Comparison of ENCODE assay signal across 15 mouse cellular contexts in the genomic region with DNA sequence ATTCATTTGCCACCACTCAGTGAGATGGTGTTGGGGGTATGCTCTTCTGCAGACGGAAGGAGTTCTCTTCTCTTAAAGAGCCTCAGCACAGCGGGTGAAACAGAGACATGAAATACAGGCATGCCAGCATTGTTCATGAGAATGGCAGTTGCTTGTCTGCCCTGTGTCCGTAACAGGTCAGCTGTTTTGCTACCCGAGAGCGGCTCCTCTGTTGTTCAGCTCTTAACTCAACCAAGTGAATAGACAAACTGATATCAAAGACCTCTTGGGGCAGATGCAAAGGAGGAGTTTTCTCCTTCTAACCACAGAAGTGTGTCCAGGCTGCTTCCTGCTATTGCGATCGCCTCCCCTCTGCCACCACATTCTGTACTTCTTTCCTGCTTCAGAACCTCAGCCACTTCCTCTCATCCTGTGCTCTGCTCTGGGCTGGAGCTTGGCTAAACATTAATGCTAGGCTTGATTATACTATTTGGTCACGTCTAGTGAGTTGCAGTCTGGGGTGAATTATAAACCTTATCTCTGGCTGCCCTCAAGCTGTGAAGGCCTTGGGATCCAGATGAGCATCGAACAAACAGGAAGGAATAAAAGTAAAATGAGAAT.
A peak's percentile ranks its signal among the peaks of the same experiment; 100 is the strongest.
DNase-seq lines count a peak whose midpoint lies in the region; ATAC-seq and TF ChIP-seq lines count a peak whose summit lies in the region.
"Had no signal": no experiment of that assay in that cellular context is flagged by ENCODE, and none has a peak within 500 bp of the region (broad histone marks: within the 10 kb centered on the region; RNA-seq: fewer than 3 reads in every experiment).

No protein-coding gene starts in this region.

- TF ChIP-seq EP300 in liver, postnatal 0 days (IDR thresholded peaks at IDR 0.05; ENCODE audit: low read depth): no peak

- DNase-seq in liver, embryonic 13.5 days: no peak
- no peak for DNase-seq in liver, postnatal 0 days
- DNase-seq in kidney, postnatal 0 days (ENCODE audit: low spot score): peak; percentile 57
- no peak for DNase-seq in heart, adult 11 months
- DNase-seq in layer of hippocampus, adult 8-10 months (ENCODE audit: low spot score in 2 of 2): no peak
- DNase-seq: adrenal gland, postnatal 14 days; B cell, adult 2 months; cerebellum, postnatal 25 days; lung, postnatal 10 days; thymus, adult 18-20 months had no signal

- no peak overlapping the region for H3K4me3 ChIP-seq in liver, embryonic 13.5 days (replicated peaks)
- H3K4me3 ChIP-seq in liver, postnatal 0 days (ENCODE audit: low read depth, low read length): no peak overlapping the region
- no peak overlapping the region for H3K4me3 ChIP-seq in intestine, embryonic 15.5 days (replicated peaks)
- no peak overlapping the region for H3K4me3 ChIP-seq in kidney, postnatal 0 days (replicated peaks; ENCODE audit: low read depth, low read length)
- H3K4me3 ChIP-seq in small intestine, adult 2 months (ENCODE audit: low read depth, low read length): no peak overlapping the region
- H3K4me3 ChIP-seq: embryonic facial prominence, embryonic 13.5 days; midbrain, embryonic 15.5 days had no signal

- 0 out of 2 replicates have a peak, but pooled peaks cover 6% of the 10 kb centered on the region for H3K4me1 ChIP-seq in liver, embryonic 13.5 days (replicated peaks)
- 0 out of 2 replicates have a peak, but pooled peaks cover 7% of the 10 kb centered on the region for H3K4me1 ChIP-seq in liver, postnatal 0 days (ENCODE audit: insufficient read depth)
- H3K4me1 ChIP-seq in intestine, embryonic 15.5 days (replicated peaks): peaks cover 8% of the 10 kb centered on the region
- 0 out of 2 replicates have a peak, but pooled peaks cover 5% of the 10 kb centered on the region for H3K4me1 ChIP-seq in kidney, postnatal 0 days (replicated peaks; ENCODE audit: insufficient read depth, low read length)
- H3K4me1 ChIP-seq in small intestine, adult 2 months (ENCODE audit: control insufficient read depth, insufficient read depth, insufficient read length, low read length): peaks cover 5% of the 10 kb centered on the region; the same call in 1 of the 2 replicates
- H3K4me1 ChIP-seq: embryonic facial prominence, embryonic 13.5 days had no signal

- H3K36me3 ChIP-seq in liver, embryonic 13.5 days: no peaks in the 10 kb centered on the region
- H3K36me3 ChIP-seq in liver, postnatal 0 days (replicated peaks; ENCODE audit: insufficient read depth, low read length): no peaks in the 10 kb centered on the region
- no peaks in the 10 kb centered on the region for H3K36me3 ChIP-seq in intestine, embryonic 15.5 days
- H3K36me3 ChIP-seq in kidney, postnatal 0 days (ENCODE audit: insufficient read depth, low read length): no peaks in the 10 kb centered on the region
- H3K36me3 ChIP-seq in small intestine, adult 2 months (ENCODE audit: control insufficient read depth, insufficient read depth, low read length): no peaks in the 10 kb centered on the region
- H3K36me3 ChIP-seq: embryonic facial prominence, embryonic 13.5 days; midbrain, embryonic 15.5 days had no signal

- H3K9me3 ChIP-seq in liver, embryonic 13.5 days (replicated peaks): no peaks in the 10 kb centered on the region
- no peaks in the 10 kb centered on the region for H3K9me3 ChIP-seq in liver, postnatal 0 days (ENCODE audit: low read length)
- H3K9me3 ChIP-seq in intestine, embryonic 15.5 days: no peaks in the 10 kb centered on the region
- H3K9me3 ChIP-seq in kidney, postnatal 0 days (replicated peaks; ENCODE audit: low read length): no peaks in the 10 kb centered on the region
- H3K9me3 ChIP-seq: embryonic facial prominence, embryonic 13.5 days; midbrain, embryonic 15.5 days had no signal

- TF ChIP-seq POLR2A in small intestine, adult 2 months (IDR thresholded peaks at IDR 0.05; ENCODE audit: low read depth, low read length): no peak

- H3K4me2 ChIP-seq in liver, embryonic 13.5 days: no peak overlapping the region
- no peak overlapping the region for H3K4me2 ChIP-seq in liver, postnatal 0 days (ENCODE audit: low read depth, low read length)
- H3K4me2 ChIP-seq in intestine, embryonic 15.5 days (replicated peaks): peak overlapping the region; percentile 7; the same call in 1 of the 2 replicates
- no peak overlapping the region for H3K4me2 ChIP-seq in kidney, postnatal 0 days (ENCODE audit: low read length)
- H3K4me2 ChIP-seq: embryonic facial prominence, embryonic 13.5 days; midbrain, embryonic 15.5 days had no signal

- ATAC-seq in liver, embryonic 13.5 days (ENCODE audit: low read depth): peak; percentile 48; the same call in 1 of the 2 replicates
- ATAC-seq in liver, postnatal 0 days: no peak
- ATAC-seq in intestine, embryonic 15.5 days: peak; percentile 95
- peak; percentile 47; the same call in 1 of the 2 replicates for ATAC-seq in kidney, postnatal 0 days (replicated peaks; ENCODE audit: low FRiP score, low read depth)
- no peak for ATAC-seq in frontal cortex, adult (ENCODE audit: low TSS enrichment)
- ATAC-seq: midbrain, embryonic 15.5 days had no signal

- no peak overlapping the region for H3K27ac ChIP-seq in liver, embryonic 13.5 days
- H3K27ac ChIP-seq in liver, postnatal 0 days (ENCODE audit: low read depth): no peak overlapping the region
- peak overlapping the region; percentile 72 for H3K27ac ChIP-seq in intestine, embryonic 15.5 days
- H3K27ac ChIP-seq in kidney, postnatal 0 days: peak overlapping the region; percentile 50
- H3K27ac ChIP-seq in small intestine, adult 2 months (ENCODE audit: insufficient read depth, low read depth, low read length): peak overlapping the region; percentile 27; the same call in 1 of the 2 replicates
- H3K27ac ChIP-seq: embryonic facial prominence, embryonic 13.5 days; midbrain, embryonic 15.5 days had no signal

- H3K9ac ChIP-seq in liver, embryonic 13.5 days: no peak overlapping the region
- H3K9ac ChIP-seq in liver, postnatal 0 days (replicated peaks): no peak overlapping the region
- no peak overlapping the region for H3K9ac ChIP-seq in intestine, embryonic 15.5 days
- no peak overlapping the region for H3K9ac ChIP-seq in kidney, postnatal 0 days (ENCODE audit: low read depth, low read length)
- H3K9ac ChIP-seq: embryonic facial prominence, embryonic 13.5 days; midbrain, embryonic 15.5 days had no signal

- no peaks in the 10 kb centered on the region for H3K27me3 ChIP-seq in liver, embryonic 13.5 days
- H3K27me3 ChIP-seq in liver, postnatal 0 days (ENCODE audit: insufficient read depth, low read length): no peaks in the 10 kb centered on the region
- no peaks in the 10 kb centered on the region for H3K27me3 ChIP-seq in intestine, embryonic 15.5 days (replicated peaks)
- no peaks in the 10 kb centered on the region for H3K27me3 ChIP-seq in kidney, postnatal 0 days (ENCODE audit: insufficient read depth, low read length)
- no peaks in the 10 kb centered on the region for H3K27me3 ChIP-seq in small intestine, adult 2 months (ENCODE audit: control insufficient read depth, insufficient read depth, low read length)
- H3K27me3 ChIP-seq: embryonic facial prominence, embryonic 13.5 days; midbrain, embryonic 15.5 days had no signal

- TF ChIP-seq CTCF in liver, postnatal 0 days (IDR thresholded peaks at IDR 0.05; ENCODE audit: low read depth): no peak
- no peak for TF ChIP-seq CTCF in kidney, postnatal 0 days (IDR thresholded peaks at IDR 0.05; ENCODE audit: low read depth)
- TF ChIP-seq CTCF in small intestine, adult 2 months (IDR thresholded peaks at IDR 0.05; ENCODE audit: extremely low read depth, insufficient read length, insufficient replicate concordance, low read depth, low read length): no peak

- 10% methylated on average over 9 of the region's 9 CpGs for WGBS in liver, embryonic 13.5 days (ENCODE audit: insufficient replicate concordance)
- WGBS in liver, postnatal 0 days (ENCODE audit: insufficient replicate concordance): 14% methylated on average over 9 of the region's 9 CpGs
- 50% methylated on average over 9 of the region's 9 CpGs for WGBS in intestine, embryonic 15.5 days
- WGBS in kidney, postnatal 0 days: 28% methylated on average over 9 of the region's 9 CpGs
- WGBS in small intestine, adult 2 months: 18% methylated on average over 9 of the region's 9 CpGs

Comparison
In these comparisons a context has a peak if more than half of its experiments do, and no peak if none do; other contexts are left out.
1. ATAC-seq: peak in liver, embryonic 13.5 days (single experiment), intestine, embryonic 15.5 days (single experiment) and kidney, postnatal 0 days (single experiment); none in liver, postnatal 0 days (single experiment) and frontal cortex, adult (single experiment).
2. H3K27ac ChIP-seq: peak in intestine, embryonic 15.5 days (single experiment), kidney, postnatal 0 days (single experiment) and small intestine, adult 2 months (single experiment); none in liver, embryonic 13.5 days (single experiment) and liver, postnatal 0 days (single experiment).